Mouse (Mus musculus) megakaryocyte, embryonic 14.5 days (primary cell): ENCODE data around the gene Thtpa.

Experiments used
- FLI1 ChIP-seq: IDR thresholded peaks from 2 replicates; pipeline ENCODE4 v1.6.1; 2012; ENCODE audit warnings: low read length, inconsistent platforms, mixed read lengths
- GATA1 ChIP-seq: IDR thresholded peaks from 3 replicates; pipeline ENCODE4 v1.6.1; 2012; ENCODE audit warnings: mixed read lengths, low read length, inconsistent platforms, borderline replicate concordance

DNA sequence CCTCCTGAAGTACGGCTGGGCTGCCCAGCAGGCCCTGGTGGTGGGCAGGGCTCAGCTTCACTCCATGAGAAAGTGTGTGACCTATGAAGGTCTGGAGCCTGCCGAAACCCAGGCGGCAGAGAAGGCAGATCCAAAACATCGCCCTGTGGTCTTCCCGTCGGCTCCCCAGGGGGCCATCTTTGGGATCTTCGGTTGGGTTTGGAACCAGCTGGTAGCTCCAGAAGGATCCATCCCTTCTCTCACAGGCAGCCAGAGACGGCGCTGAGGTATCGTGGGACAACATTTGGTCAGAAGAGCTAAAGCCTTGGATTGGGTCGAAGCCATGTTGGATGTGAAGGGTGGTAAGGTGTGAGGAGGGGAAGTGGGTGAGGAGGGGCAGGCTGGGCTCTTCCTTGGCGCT is 20.2 kb upstream of the Thtpa start:
- no peak for TF ChIP-seq GATA1
- no peak for TF ChIP-seq FLI1
